Mouse (Mus musculus): ENCODE measurements around the gene Polr1c. TPM values are rescaled to one million over a fixed set of nuclear protein-coding genes. Genes with fewer than 3 reads are reported as not detected.

The Polr1c gene
- polyA plus RNA-seq, 1 experiment, result 1.6 TPM

GRCm38 (mm10) chr17:46278011-46278765 is 30.3 kb upstream of the Polr1c start:
- H3K4me1 ChIP-seq (ENCODE audit: control insufficient read depth), result peaks cover 27% of the 10 kb centered on the region
- no peaks in the 10 kb centered on the region for H3K27me3 ChIP-seq (ENCODE audit: control insufficient read depth)
- H3K36me3 ChIP-seq (ENCODE audit: control insufficient read depth), result peaks cover 68% of the 10 kb centered on the region
- H3K9me3 ChIP-seq (ENCODE audit: control insufficient read depth, low read length), result no peaks in the 10 kb centered on the region
- TF ChIP-seq TAL1 (IDR thresholded peaks at IDR 0.05; ENCODE audit: low read length), result no peak
- no peak for TF ChIP-seq GATA1 (IDR thresholded peaks at IDR 0.05; ENCODE audit: low read length)
- H3K4me3 ChIP-seq (replicated peaks), result no peak overlapping the region

- no peaks in the 10 kb centered on the region for H3K9me3 ChIP-seq (ENCODE audit: control insufficient read depth, low read length)
- peaks cover 24% of the 10 kb centered on the region for H3K4me1 ChIP-seq (ENCODE audit: control insufficient read depth)
- no peak for TF ChIP-seq TAL1 (IDR thresholded peaks at IDR 0.05; ENCODE audit: low read length)
These were observed 29.7 kb upstream of the Polr1c start for GRCm38 (mm10) chr17:46277586-46277985.

GRCm38 (mm10) chr17:46275506-46275905 is 27.7 kb upstream of the Polr1c start:
- Histone ChIP-seq H3K27me3 (ENCODE audit: control insufficient read depth) (no peaks in the 10 kb centered on the region), H3K36me3 (ENCODE audit: control insufficient read depth) (peaks cover 85% of the 10 kb centered on the region), H3K9me3 (ENCODE audit: control insufficient read depth, low read length) (no peaks in the 10 kb centered on the region), H3K4me1 (ENCODE audit: control insufficient read depth) (peaks cover 8% of the 10 kb centered on the region), H3K4me3 (replicated peaks) (no peak overlapping the region)
- TF ChIP-seq TAL1 (IDR thresholded peaks at IDR 0.05; ENCODE audit: low read length) (no peak), GATA1 (IDR thresholded peaks at IDR 0.05; ENCODE audit: low read length) (no peak)

More at GRCm38 (mm10) chr17:46277586-46277985, 29.7 kb upstream of the Polr1c start:
- H3K27me3 ChIP-seq (ENCODE audit: control insufficient read depth), result no peaks in the 10 kb centered on the region
- H3K36me3 ChIP-seq (ENCODE audit: control insufficient read depth), result peaks cover 74% of the 10 kb centered on the region
- H3K4me3 ChIP-seq (replicated peaks), result no peak overlapping the region

- peaks cover 85% of the 10 kb centered on the region for H3K36me3 ChIP-seq (ENCODE audit: control insufficient read depth)
- no peaks in the 10 kb centered on the region for H3K9me3 ChIP-seq (ENCODE audit: control insufficient read depth, low read length)
- no peak overlapping the region for H3K4me3 ChIP-seq (replicated peaks)
- TF ChIP-seq TAL1 (IDR thresholded peaks at IDR 0.05; ENCODE audit: low read length) (no peak), GATA1 (IDR thresholded peaks at IDR 0.05; ENCODE audit: low read length) (no peak)
- H3K27me3 ChIP-seq (ENCODE audit: control insufficient read depth), result no peaks in the 10 kb centered on the region
- peaks cover 8% of the 10 kb centered on the region for H3K4me1 ChIP-seq (ENCODE audit: control insufficient read depth)
These were observed 27.2 kb upstream of the Polr1c start for GRCm38 (mm10) chr17:46275034-46275433.

- TF ChIP-seq GATA1 (IDR thresholded peaks at IDR 0.05; ENCODE audit: low read length) (no peak), TAL1 (IDR thresholded peaks at IDR 0.05; ENCODE audit: low read length) (no peak)
- Histone ChIP-seq H3K9me3 (ENCODE audit: control insufficient read depth, low read length) (no peaks in the 10 kb centered on the region), H3K4me1 (ENCODE audit: control insufficient read depth) (peaks cover 8% of the 10 kb centered on the region), H3K4me3 (replicated peaks) (no peak overlapping the region), H3K36me3 (ENCODE audit: control insufficient read depth) (peaks cover 85% of the 10 kb centered on the region), H3K27me3 (ENCODE audit: control insufficient read depth) (no peaks in the 10 kb centered on the region)
These were observed 26.6 kb upstream of the Polr1c start for GRCm38 (mm10) chr17:46274465-46274864.

- H3K4me3 ChIP-seq (replicated peaks), result no peak overlapping the region
- TF ChIP-seq TAL1 (IDR thresholded peaks at IDR 0.05; ENCODE audit: low read length), result no peak
- TF ChIP-seq GATA1 (IDR thresholded peaks at IDR 0.05; ENCODE audit: low read length), result no peak
These were observed 26.0 kb upstream of the Polr1c start for GRCm38 (mm10) chr17:46273803-46274236.

GRCm38 (mm10) chr17:46272675-46273074 is 24.8 kb upstream of the Polr1c start:
- Histone ChIP-seq H3K36me3 (ENCODE audit: control insufficient read depth) (peaks cover 86% of the 10 kb centered on the region), H3K27me3 (ENCODE audit: control insufficient read depth) (no peaks in the 10 kb centered on the region), H3K9me3 (ENCODE audit: control insufficient read depth, low read length) (no peaks in the 10 kb centered on the region), H3K4me3 (replicated peaks) (no peak overlapping the region), H3K4me1 (ENCODE audit: control insufficient read depth) (peaks cover 7% of the 10 kb centered on the region)
- TF ChIP-seq TAL1 (IDR thresholded peaks at IDR 0.05; ENCODE audit: low read length) (no peak), GATA1 (IDR thresholded peaks at IDR 0.05; ENCODE audit: low read length) (no peak)

More at GRCm38 (mm10) chr17:46273803-46274236, 26.0 kb upstream of the Polr1c start:
- peaks cover 7% of the 10 kb centered on the region for H3K4me1 ChIP-seq (ENCODE audit: control insufficient read depth)
- H3K27me3 ChIP-seq (ENCODE audit: control insufficient read depth), result no peaks in the 10 kb centered on the region
- peaks cover 85% of the 10 kb centered on the region for H3K36me3 ChIP-seq (ENCODE audit: control insufficient read depth)
- no peaks in the 10 kb centered on the region for H3K9me3 ChIP-seq (ENCODE audit: control insufficient read depth, low read length)

GRCm38 (mm10) chr17:46272058-46272457 is 24.2 kb upstream of the Polr1c start:
- TF ChIP-seq TAL1 (IDR thresholded peaks at IDR 0.05; ENCODE audit: low read length) (no peak), GATA1 (IDR thresholded peaks at IDR 0.05; ENCODE audit: low read length) (no peak)
- Histone ChIP-seq H3K9me3 (ENCODE audit: control insufficient read depth, low read length) (no peaks in the 10 kb centered on the region), H3K36me3 (ENCODE audit: control insufficient read depth) (peaks cover 87% of the 10 kb centered on the region), H3K27me3 (ENCODE audit: control insufficient read depth) (no peaks in the 10 kb centered on the region), H3K4me3 (replicated peaks) (no peak overlapping the region), H3K4me1 (ENCODE audit: control insufficient read depth) (peaks cover 7% of the 10 kb centered on the region)

GRCm38 (mm10) chr17:46269771-46270534 is 22.1 kb upstream of the Polr1c start:
- no peak overlapping the region for H3K4me3 ChIP-seq (replicated peaks)
- TF ChIP-seq GATA1 (IDR thresholded peaks at IDR 0.05; ENCODE audit: low read length) (no peak), TAL1 (IDR thresholded peaks at IDR 0.05; ENCODE audit: low read length) (no peak)
- no peaks in the 10 kb centered on the region for H3K27me3 ChIP-seq (ENCODE audit: control insufficient read depth)
- H3K36me3 ChIP-seq (ENCODE audit: control insufficient read depth), result peaks cover 96% of the 10 kb centered on the region
- no peaks in the 10 kb centered on the region for H3K4me1 ChIP-seq (ENCODE audit: control insufficient read depth)
- no peaks in the 10 kb centered on the region for H3K9me3 ChIP-seq (ENCODE audit: control insufficient read depth, low read length)

Data from erythroblast, embryonic 14.5 days (primary cell).